Mouse (Mus musculus): ENCODE measurements around the gene Limch1.

Limch1 gene

GRCm38 (mm10) chr5:66941710-66942450 lies 196.3 kb downstream of the Limch1 start:
- no peak for DNase-seq

- no peak for DNase-seq
Observed at GRCm38 (mm10) chr5:66942922-66943321, 197.3 kb downstream of the Limch1 start.

GRCm38 (mm10) chr5:66943521-66943920 lies 197.9 kb downstream of the Limch1 start:
- no peak for DNase-seq

- DNase-seq = no peak
Observed at GRCm38 (mm10) chr5:66947958-66948357, 202.3 kb downstream of the Limch1 start.

GRCm38 (mm10) chr5:66949098-66949692 lies 203.6 kb downstream of the Limch1 start:
- no peak for DNase-seq

- no peak for DNase-seq
Observed at GRCm38 (mm10) chr5:66953375-66953774, 207.7 kb downstream of the Limch1 start.

GRCm38 (mm10) chr5:66953971-66954644 lies 208.5 kb downstream of the Limch1 start:
- no peak for DNase-seq

- no peak for DNase-seq
Observed at GRCm38 (mm10) chr5:66955245-66955644, 209.6 kb downstream of the Limch1 start.

GRCm38 (mm10) chr5:66957656-66958055 lies 212.0 kb downstream of the Limch1 start:
- no peak for DNase-seq

- no peak for DNase-seq
Observed at GRCm38 (mm10) chr5:66958118-66958517, 212.5 kb downstream of the Limch1 start.

- DNase-seq = no peak
Observed at GRCm38 (mm10) chr5:66959968-66960367, 214.3 kb downstream of the Limch1 start.

- no peak for DNase-seq
Observed at GRCm38 (mm10) chr5:66965442-66965841, 219.8 kb downstream of the Limch1 start.

GRCm38 (mm10) chr5:66967147-66967546 lies 221.5 kb downstream of the Limch1 start:
- no peak for DNase-seq

GRCm38 (mm10) chr5:66967646-66968045 lies 222.0 kb downstream of the Limch1 start:
- DNase-seq = no peak

GRCm38 (mm10) chr5:66968059-66968833 lies 222.6 kb downstream of the Limch1 start:
- DNase-seq = no peak

GRCm38 (mm10) chr5:66968925-66969711 lies 223.5 kb downstream of the Limch1 start:
- DNase-seq = no peak

- no peak for DNase-seq
Observed at GRCm38 (mm10) chr5:66975621-66976020, 230.0 kb downstream of the Limch1 start.

- no peak for DNase-seq
Observed at GRCm38 (mm10) chr5:66979332-66980218, 233.9 kb downstream of the Limch1 start.

- DNase-seq = no peak
Observed at GRCm38 (mm10) chr5:66980862-66981261, 235.2 kb downstream of the Limch1 start.

GRCm38 (mm10) chr5:66983104-66983503 lies 237.5 kb downstream of the Limch1 start:
- no peak for DNase-seq

- DNase-seq = no peak
Observed at GRCm38 (mm10) chr5:66988926-66989325, 243.3 kb downstream of the Limch1 start.

Measured in thymus, postnatal 14 days (tissue).